Mouse (Mus musculus) brain, embryonic 14.5 days (tissue): Measurements from ENCODE around the gene Vps13d.

Source experiments
- CTCF ChIP-seq: fragments of 200-500 bp; IDR thresholded peaks from 2 replicates; pipeline ENCODE4 v1.5.1; 2012; ENCODE audit warnings: inconsistent platforms, mild to moderate bottlenecking, moderate library complexity, borderline replicate concordance; ENCODE audit not compliant: insufficient read depth, insufficient read length; ENCODE audit errors: extremely low read depth
- POLR2A ChIP-seq: fragments of 200-500 bp; IDR thresholded peaks from 2 replicates; pipeline ENCODE4 v1.6.1; 2012; ENCODE audit warnings: mild to moderate bottlenecking, inconsistent platforms, borderline replicate concordance; ENCODE audit not compliant: poor library complexity, insufficient read depth, insufficient read length, severe bottlenecking; ENCODE audit errors: extremely low read depth

- TF ChIP-seq CTCF (no peak), POLR2A (no peak)
Measured at GRCm38 (mm10) chr4:145066336-145067018, 128.3 kb downstream of the Vps13d start.
